Mouse (Mus musculus): ENCODE measurements at regions not wholly inside any gene's neighbourhood (a gene's known extent, or its start where the extent isn't known, plus 50 kb on each side); places are given as distances from the start of the nearest gene placed in this dataset.

DNA sequence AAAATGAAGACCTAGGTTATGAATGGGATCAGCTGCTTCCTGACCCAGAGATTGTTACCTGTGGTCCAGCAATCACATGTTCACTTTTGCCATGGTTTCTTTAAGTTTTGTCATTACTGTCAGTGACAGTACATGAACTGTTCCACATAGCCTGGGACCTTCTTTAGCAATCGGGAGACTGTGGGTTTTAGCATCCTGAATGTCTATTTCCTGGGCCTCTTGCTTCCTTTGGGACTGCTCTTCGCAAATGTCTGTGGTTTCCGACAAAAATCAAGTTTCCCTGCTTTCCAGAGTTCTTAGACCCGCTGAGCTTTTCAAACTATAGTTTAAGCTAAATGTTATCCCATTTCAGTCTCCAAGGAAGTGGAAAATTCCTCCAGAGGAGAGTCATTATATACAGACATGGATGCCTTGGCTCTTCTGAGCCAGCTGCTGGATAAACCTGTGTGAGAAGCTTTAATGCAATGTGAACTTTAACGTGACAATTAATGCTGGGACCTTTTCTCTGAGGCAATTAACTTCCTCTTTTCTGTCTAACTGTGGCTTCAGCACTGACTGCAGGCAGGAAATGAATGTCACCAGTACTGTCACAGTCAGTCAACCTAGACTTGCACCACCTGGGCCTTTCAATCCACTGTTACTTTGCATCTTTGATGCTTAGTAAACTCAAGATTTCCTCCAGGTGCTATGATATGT lies 847.0 kb downstream of the Ets1 start:
- TF ChIP-seq CTCF (IDR thresholded peaks at IDR 0.05; ENCODE audit: low read depth) (no peak), EP300 (IDR thresholded peaks at IDR 0.05; ENCODE audit: low read depth) (no peak)
